Mouse (Mus musculus): Measurements from ENCODE around the gene Milr1. TPM values are rescaled to one million over a fixed set of nuclear protein-coding genes. Genes with fewer than 3 reads are reported as not detected.

Milr1 gene
- total RNA-seq, 1 experiment: 0.58 TPM

DNA sequence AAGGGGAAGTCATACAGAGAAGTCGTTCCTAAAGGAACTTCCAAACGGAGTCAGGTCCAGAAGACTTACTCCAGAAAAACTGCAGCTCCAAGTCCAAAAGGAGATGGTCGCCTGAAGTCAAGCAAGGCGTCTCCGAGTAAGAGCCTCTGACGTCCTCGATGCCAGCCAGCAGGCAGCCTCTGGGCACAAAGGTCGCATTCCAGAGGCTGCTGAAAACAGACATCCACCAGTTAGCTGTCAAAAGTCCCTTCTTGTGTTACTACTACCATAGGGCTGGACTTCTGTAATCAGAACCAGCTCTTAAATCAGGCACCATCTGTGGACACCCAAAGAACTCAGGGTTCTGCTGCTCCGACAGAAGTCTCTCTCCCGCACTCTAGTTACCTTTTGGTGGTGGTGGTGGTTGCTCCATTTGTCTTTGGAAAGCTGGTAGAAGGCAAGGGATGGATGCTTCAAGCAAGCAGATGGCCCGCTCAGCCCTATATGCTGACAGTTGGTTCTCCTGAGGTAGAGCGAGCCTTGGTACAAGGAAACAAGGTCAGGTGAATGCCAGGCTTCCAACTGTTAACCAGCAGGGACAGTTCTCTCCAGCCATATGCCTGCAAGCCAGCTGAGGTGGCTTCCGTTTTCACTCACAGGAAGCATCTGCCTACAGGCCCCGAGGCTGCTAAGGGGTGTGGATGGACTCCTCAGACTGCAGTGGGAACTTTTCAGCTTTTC lies 63.7 kb downstream of the Milr1 start:
- Histone ChIP-seq H3K36me3 (ENCODE audit: control insufficient read depth, insufficient read depth, low read length, poor library complexity, severe bottlenecking) (peaks cover 25% of the 10 kb centered on the region), H3K27ac (ENCODE audit: insufficient read depth, low read depth, low read length, poor library complexity, severe bottlenecking) (no peak overlapping the region), H3K4me1 (ENCODE audit: control insufficient read depth in 2 of 2, insufficient read depth in 2 of 2, low read length in 2 of 2, poor library complexity in 1 of 2) (no peaks in the 10 kb centered on the region), H3K9ac (ENCODE audit: insufficient read depth, low read depth, low read length, poor library complexity, severe bottlenecking) (no peak overlapping the region), H3K9me3 (ENCODE audit: control insufficient read depth, insufficient read depth, low read depth, low read length) (no peaks in the 10 kb centered on the region), H3K4me3 (ENCODE audit: insufficient read depth in 1 of 2, low read depth in 1 of 2, low read length in 2 of 2, poor library complexity in 1 of 2, severe bottlenecking in 1 of 2) (no peak overlapping the region)
- TF ChIP-seq CHD2 (IDR thresholded peaks at IDR 0.05; ENCODE audit: low read depth, low read length) (no peak), HCFC1 (IDR thresholded peaks at IDR 0.05; ENCODE audit: borderline replicate concordance, insufficient read depth, low read length) (no peak), ZNF384 (IDR thresholded peaks at IDR 0.05; ENCODE audit: low read depth, low read length) (no peak), ZC3H11A (IDR thresholded peaks at IDR 0.05; ENCODE audit: borderline replicate concordance, low read depth, low read length) (no peak), MAFK (IDR thresholded peaks at IDR 0.05; ENCODE audit: insufficient read depth, low read depth, low read length) (no peak)
- DNase-seq (ENCODE audit: low read depth, low spot score): no peak
- in situ Hi-C loops (cut with MboI; ENCODE audit: low sequenced_read_pairs in 2 of 2, unreplicated experiment in 2 of 2): no loop called here

DNA sequence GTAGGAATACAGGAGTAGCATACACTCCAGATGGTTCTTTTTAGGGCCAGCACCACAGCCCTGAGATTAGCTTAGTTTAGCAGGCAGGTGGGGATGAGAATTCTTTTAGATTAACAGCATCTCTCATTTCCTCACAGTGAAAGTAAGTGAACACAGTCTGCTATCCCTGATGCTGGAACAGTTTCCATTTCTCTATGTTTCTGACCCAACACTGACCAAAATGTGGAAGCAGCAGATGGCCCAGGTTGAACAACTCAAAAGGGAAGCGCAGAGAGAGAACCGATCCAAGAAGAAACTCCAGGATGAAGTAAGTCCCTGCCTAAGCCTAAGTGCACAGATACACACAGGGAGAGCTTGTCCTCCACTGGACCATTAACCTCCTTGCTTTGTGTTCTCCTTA lies 64.3 kb downstream of the Milr1 start:
- DNase-seq (ENCODE audit: low read depth, low spot score): no peak
- in situ Hi-C loops (cut with MboI; ENCODE audit: low sequenced_read_pairs in 2 of 2, unreplicated experiment in 2 of 2): no loop called here
- Histone ChIP-seq H3K4me1 (ENCODE audit: control insufficient read depth in 2 of 2, insufficient read depth in 2 of 2, low read length in 2 of 2, poor library complexity in 1 of 2) (no peaks in the 10 kb centered on the region), H3K9ac (ENCODE audit: insufficient read depth, low read depth, low read length, poor library complexity, severe bottlenecking) (no peak overlapping the region), H3K36me3 (ENCODE audit: control insufficient read depth, insufficient read depth, low read length, poor library complexity, severe bottlenecking) (peaks cover 27% of the 10 kb centered on the region), H3K27ac (ENCODE audit: insufficient read depth, low read depth, low read length, poor library complexity, severe bottlenecking) (no peak overlapping the region), H3K4me3 (ENCODE audit: insufficient read depth in 1 of 2, low read depth in 1 of 2, low read length in 2 of 2, poor library complexity in 1 of 2, severe bottlenecking in 1 of 2) (no peak overlapping the region), H3K9me3 (ENCODE audit: control insufficient read depth, insufficient read depth, low read depth, low read length) (no peaks in the 10 kb centered on the region)
- TF ChIP-seq CHD2 (IDR thresholded peaks at IDR 0.05; ENCODE audit: low read depth, low read length) (no peak), MAFK (IDR thresholded peaks at IDR 0.05; ENCODE audit: insufficient read depth, low read depth, low read length) (no peak), ZNF384 (IDR thresholded peaks at IDR 0.05; ENCODE audit: low read depth, low read length) (no peak), HCFC1 (IDR thresholded peaks at IDR 0.05; ENCODE audit: borderline replicate concordance, insufficient read depth, low read length) (no peak), ZC3H11A (IDR thresholded peaks at IDR 0.05; ENCODE audit: borderline replicate concordance, low read depth, low read length) (no peak)

DNA sequence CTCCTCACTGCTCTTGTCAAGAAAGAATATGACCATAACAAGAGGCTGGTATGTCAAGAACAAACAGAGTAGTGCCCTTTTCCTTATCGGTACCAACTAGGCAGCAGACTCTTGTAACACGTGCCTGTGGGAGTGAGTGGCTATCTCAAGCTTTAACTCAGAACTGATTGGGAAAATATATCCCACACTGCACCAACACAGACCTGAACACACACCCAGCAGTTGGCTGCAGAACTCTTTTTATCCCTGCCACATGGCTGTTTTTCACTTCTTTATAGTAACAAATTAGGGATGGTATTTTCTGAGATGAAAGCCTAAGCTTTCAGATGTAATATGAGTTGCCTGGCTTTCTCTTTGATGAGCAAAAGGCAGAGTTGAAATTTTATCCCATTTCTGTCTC lies 64.7 kb downstream of the Milr1 start:
- peaks cover 27% of the 10 kb centered on the region for H3K36me3 ChIP-seq (ENCODE audit: control insufficient read depth, insufficient read depth, low read length, poor library complexity, severe bottlenecking)

DNA sequence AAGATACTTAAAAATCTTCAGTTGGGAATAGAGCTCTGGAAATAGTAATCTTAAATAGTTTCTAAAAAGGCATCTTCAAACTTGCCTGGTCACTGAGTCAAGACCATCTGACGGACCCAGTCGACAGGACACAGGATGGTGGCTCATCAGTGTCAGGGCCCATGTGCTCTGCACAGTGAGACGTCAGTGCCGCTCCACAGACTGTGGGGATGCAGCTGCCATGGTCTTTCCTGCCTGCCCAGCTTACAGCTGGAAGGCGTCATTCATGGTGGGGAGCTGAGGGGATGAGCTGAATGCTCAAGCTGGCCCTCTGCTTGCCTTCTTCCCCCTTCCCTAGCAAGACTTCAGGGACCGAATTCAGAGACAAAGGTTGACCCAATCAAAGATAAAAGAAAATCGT lies 65.3 kb downstream of the Milr1 start:
- Histone ChIP-seq H3K4me3 (ENCODE audit: insufficient read depth in 1 of 2, low read depth in 1 of 2, low read length in 2 of 2, poor library complexity in 1 of 2, severe bottlenecking in 1 of 2) (no peak overlapping the region), H3K27ac (ENCODE audit: insufficient read depth, low read depth, low read length, poor library complexity, severe bottlenecking) (no peak overlapping the region), H3K36me3 (ENCODE audit: control insufficient read depth, insufficient read depth, low read length, poor library complexity, severe bottlenecking) (peaks cover 24% of the 10 kb centered on the region), H3K9me3 (ENCODE audit: control insufficient read depth, insufficient read depth, low read depth, low read length) (no peaks in the 10 kb centered on the region), H3K9ac (ENCODE audit: insufficient read depth, low read depth, low read length, poor library complexity, severe bottlenecking) (no peak overlapping the region), H3K4me1 (ENCODE audit: control insufficient read depth in 2 of 2, insufficient read depth in 2 of 2, low read length in 2 of 2, poor library complexity in 1 of 2) (no peaks in the 10 kb centered on the region)
- DNase-seq (ENCODE audit: low read depth, low spot score): no peak
- no peak for TF ChIP-seq CHD2 (IDR thresholded peaks at IDR 0.05; ENCODE audit: low read depth, low read length)
- no peak for TF ChIP-seq ZNF384 (IDR thresholded peaks at IDR 0.05; ENCODE audit: low read depth, low read length)
- no peak for TF ChIP-seq HCFC1 (IDR thresholded peaks at IDR 0.05; ENCODE audit: borderline replicate concordance, insufficient read depth, low read length)
- no peak for TF ChIP-seq ZC3H11A (IDR thresholded peaks at IDR 0.05; ENCODE audit: borderline replicate concordance, low read depth, low read length)
- no peak for TF ChIP-seq MAFK (IDR thresholded peaks at IDR 0.05; ENCODE audit: insufficient read depth, low read depth, low read length)
- in situ Hi-C loops (cut with MboI; ENCODE audit: low sequenced_read_pairs in 2 of 2, unreplicated experiment in 2 of 2): no loop called here

More for the DNA sequence above, 64.7 kb downstream of the Milr1 start:
- DNase-seq (ENCODE audit: low read depth, low spot score): no peak
- H3K9ac ChIP-seq (ENCODE audit: insufficient read depth, low read depth, low read length, poor library complexity, severe bottlenecking): no peak overlapping the region
- no peaks in the 10 kb centered on the region for H3K9me3 ChIP-seq (ENCODE audit: control insufficient read depth, insufficient read depth, low read depth, low read length)
- no peak overlapping the region for H3K4me3 ChIP-seq (ENCODE audit: insufficient read depth in 1 of 2, low read depth in 1 of 2, low read length in 2 of 2, poor library complexity in 1 of 2, severe bottlenecking in 1 of 2)
- no peak for TF ChIP-seq HCFC1 (IDR thresholded peaks at IDR 0.05; ENCODE audit: borderline replicate concordance, insufficient read depth, low read length)
- TF ChIP-seq CHD2 (IDR thresholded peaks at IDR 0.05; ENCODE audit: low read depth, low read length): no peak
- no peak for TF ChIP-seq MAFK (IDR thresholded peaks at IDR 0.05; ENCODE audit: insufficient read depth, low read depth, low read length)
- no peak for TF ChIP-seq ZC3H11A (IDR thresholded peaks at IDR 0.05; ENCODE audit: borderline replicate concordance, low read depth, low read length)
- TF ChIP-seq ZNF384 (IDR thresholded peaks at IDR 0.05; ENCODE audit: low read depth, low read length): no peak
- no peak overlapping the region for H3K27ac ChIP-seq (ENCODE audit: insufficient read depth, low read depth, low read length, poor library complexity, severe bottlenecking)
- in situ Hi-C loops (cut with MboI; ENCODE audit: low sequenced_read_pairs in 2 of 2, unreplicated experiment in 2 of 2): no loop called here
- no peaks in the 10 kb centered on the region for H3K4me1 ChIP-seq (ENCODE audit: control insufficient read depth in 2 of 2, insufficient read depth in 2 of 2, low read length in 2 of 2, poor library complexity in 1 of 2)

Data from ES-E14 (cell line).